Mouse (Mus musculus): ENCODE results near the gene Cd3d. TPM values are rescaled to one million over a fixed set of nuclear protein-coding genes. Genes with fewer than 3 reads are reported as not detected.

Cd3d gene
- polyA plus RNA-seq, 1 experiment from 2014 or later, result not detected

- Histone ChIP-seq H3K9me3 (ENCODE audit: low read length) (no peaks in the 10 kb centered on the region), H3K9ac (replicated peaks; ENCODE audit: low read length) (no peak overlapping the region), H3K4me1 (ENCODE audit: insufficient read depth, low read length) (no peaks in the 10 kb centered on the region), H3K27ac (ENCODE audit: low read length) (no peak overlapping the region), H3K4me3 (ENCODE audit: low read length) (no peak overlapping the region), H3K4me2 (replicated peaks; ENCODE audit: low read depth, low read length) (no peak overlapping the region), H3K27me3 (ENCODE audit: insufficient read depth, low read length) (no peaks in the 10 kb centered on the region), H3K36me3 (ENCODE audit: insufficient read depth, low read length) (no peaks in the 10 kb centered on the region)
- WGBS, result 60% methylated on average over 3 of the region's 3 CpGs
- no peak for ATAC-seq (ENCODE audit: low FRiP score, low TSS enrichment)
Measured at GRCm38 (mm10) chr9:45000249-45000648, 18.7 kb downstream of the Cd3d start.

GRCm38 (mm10) chr9:45007404-45007803 lies 25.8 kb downstream of the Cd3d start:
- Histone ChIP-seq H3K4me3 (ENCODE audit: low read length) (no peak overlapping the region), H3K27ac (ENCODE audit: low read length) (no peak overlapping the region), H3K4me1 (ENCODE audit: insufficient read depth, low read length) (no peaks in the 10 kb centered on the region), H3K36me3 (ENCODE audit: insufficient read depth, low read length) (no peaks in the 10 kb centered on the region), H3K4me2 (replicated peaks; ENCODE audit: low read depth, low read length) (no peak overlapping the region), H3K27me3 (ENCODE audit: insufficient read depth, low read length) (no peaks in the 10 kb centered on the region), H3K9ac (replicated peaks; ENCODE audit: low read length) (no peak overlapping the region), H3K9me3 (ENCODE audit: low read length) (no peaks in the 10 kb centered on the region)
- no peak for ATAC-seq (ENCODE audit: low FRiP score, low TSS enrichment)
- 74% methylated on average over 12 of the region's 12 CpGs for WGBS

DNA sequence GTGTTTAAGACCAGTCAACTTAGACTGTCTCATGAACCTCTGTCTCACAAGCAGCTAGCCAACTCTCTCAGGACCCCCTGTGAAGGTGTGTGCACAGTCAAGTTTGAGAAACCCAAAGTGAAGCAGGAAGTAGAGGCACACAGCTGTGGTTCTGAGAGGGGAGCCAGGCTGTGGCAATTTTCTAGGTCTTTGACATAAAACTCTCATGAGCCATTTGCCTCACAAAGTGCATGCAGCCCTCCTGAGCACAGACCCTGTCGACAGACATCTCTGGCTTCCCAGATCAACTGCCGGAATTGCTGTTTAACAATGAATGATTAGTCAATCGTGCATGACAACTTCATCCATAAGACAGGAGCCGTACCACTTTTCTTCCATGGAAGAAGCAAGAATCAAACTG lies 26.8 kb downstream of the Cd3d start:
- no peaks in the 10 kb centered on the region for H3K27me3 ChIP-seq (ENCODE audit: insufficient read depth, low read length)
- H3K9ac ChIP-seq (replicated peaks; ENCODE audit: low read length), result no peak overlapping the region
- H3K4me1 ChIP-seq (ENCODE audit: insufficient read depth, low read length), result no peaks in the 10 kb centered on the region
- no peak for ATAC-seq (ENCODE audit: low FRiP score, low TSS enrichment)
- WGBS, result 78% methylated on average over 4 of the region's 4 CpGs
- no peak overlapping the region for H3K4me2 ChIP-seq (replicated peaks; ENCODE audit: low read depth, low read length)
- H3K9me3 ChIP-seq (ENCODE audit: low read length), result no peaks in the 10 kb centered on the region
- no peak overlapping the region for H3K27ac ChIP-seq (ENCODE audit: low read length)
- no peaks in the 10 kb centered on the region for H3K36me3 ChIP-seq (ENCODE audit: insufficient read depth, low read length)
- H3K4me3 ChIP-seq (ENCODE audit: low read length), result no peak overlapping the region

- Histone ChIP-seq H3K9me3 (ENCODE audit: low read length) (no peaks in the 10 kb centered on the region), H3K4me3 (ENCODE audit: low read length) (no peak within 1 kb of the TSS), H3K36me3 (ENCODE audit: insufficient read depth, low read length) (no peaks in the 10 kb centered on the region), H3K9ac (replicated peaks; ENCODE audit: low read length) (no peak within 1 kb of the TSS), H3K27ac (ENCODE audit: low read length) (no peak within 1 kb of the TSS), H3K4me1 (ENCODE audit: insufficient read depth, low read length) (no peaks in the 10 kb centered on the region), H3K27me3 (ENCODE audit: insufficient read depth, low read length) (no peaks in the 10 kb centered on the region), H3K4me2 (replicated peaks; ENCODE audit: low read depth, low read length) (no peak within 1 kb of the TSS)
- no peak for ATAC-seq (ENCODE audit: low FRiP score, low TSS enrichment)
- 84% methylated on average over 19 of the region's 19 CpGs for WGBS
Measured at GRCm38 (mm10) chr9:45009180-45010078, 27.8 kb downstream of the Cd3d start, which contains the start of gene Cd3e. Gene Cd3e (minus strand): TSS chr9:45009627.

DNA sequence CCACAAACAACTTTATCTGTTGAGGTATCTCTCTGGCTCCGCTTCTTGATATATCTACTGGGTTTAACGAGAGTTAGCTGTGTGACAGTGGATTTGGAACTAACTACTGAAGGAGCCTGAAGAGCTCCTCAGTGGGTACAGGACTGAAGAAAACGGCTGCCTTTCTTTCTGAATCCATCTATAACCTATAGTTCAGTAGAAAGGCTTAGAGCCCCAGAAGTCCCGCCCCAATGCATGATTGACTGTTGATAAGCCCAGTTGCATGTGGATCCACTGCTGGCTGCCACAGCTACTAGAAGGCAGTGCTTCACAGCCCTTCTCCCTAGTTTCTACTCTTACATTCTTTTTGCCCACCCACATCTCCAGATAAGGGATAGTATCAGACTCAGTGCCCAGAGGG lies 28.9 kb downstream of the Cd3d start:
- Histone ChIP-seq H3K4me2 (replicated peaks; ENCODE audit: low read depth, low read length) (no peak overlapping the region), H3K4me3 (ENCODE audit: low read length) (no peak overlapping the region), H3K27ac (ENCODE audit: low read length) (no peak overlapping the region), H3K27me3 (ENCODE audit: insufficient read depth, low read length) (no peaks in the 10 kb centered on the region), H3K36me3 (ENCODE audit: insufficient read depth, low read length) (no peaks in the 10 kb centered on the region), H3K4me1 (ENCODE audit: insufficient read depth, low read length) (no peaks in the 10 kb centered on the region), H3K9ac (replicated peaks; ENCODE audit: low read length) (no peak overlapping the region), H3K9me3 (ENCODE audit: low read length) (no peaks in the 10 kb centered on the region)
- WGBS, result 69% methylated on average over 4 of the region's 4 CpGs
- no peak for ATAC-seq (ENCODE audit: low FRiP score, low TSS enrichment)

- no peaks in the 10 kb centered on the region for H3K27me3 ChIP-seq (ENCODE audit: insufficient read depth, low read length)
- H3K4me1 ChIP-seq (ENCODE audit: insufficient read depth, low read length), result no peaks in the 10 kb centered on the region
- no peak for ATAC-seq (ENCODE audit: low FRiP score, low TSS enrichment)
- no peak overlapping the region for H3K27ac ChIP-seq (ENCODE audit: low read length)
- no peak overlapping the region for H3K9ac ChIP-seq (replicated peaks; ENCODE audit: low read length)
- no peak overlapping the region for H3K4me2 ChIP-seq (replicated peaks; ENCODE audit: low read depth, low read length)
- H3K4me3 ChIP-seq (ENCODE audit: low read length), result no peak overlapping the region
- no peaks in the 10 kb centered on the region for H3K36me3 ChIP-seq (ENCODE audit: insufficient read depth, low read length)
- WGBS, result 39% methylated on average over 6 of the region's 6 CpGs
- no peaks in the 10 kb centered on the region for H3K9me3 ChIP-seq (ENCODE audit: low read length)
Measured at GRCm38 (mm10) chr9:45011291-45011690, 29.7 kb downstream of the Cd3d start.

DNA sequence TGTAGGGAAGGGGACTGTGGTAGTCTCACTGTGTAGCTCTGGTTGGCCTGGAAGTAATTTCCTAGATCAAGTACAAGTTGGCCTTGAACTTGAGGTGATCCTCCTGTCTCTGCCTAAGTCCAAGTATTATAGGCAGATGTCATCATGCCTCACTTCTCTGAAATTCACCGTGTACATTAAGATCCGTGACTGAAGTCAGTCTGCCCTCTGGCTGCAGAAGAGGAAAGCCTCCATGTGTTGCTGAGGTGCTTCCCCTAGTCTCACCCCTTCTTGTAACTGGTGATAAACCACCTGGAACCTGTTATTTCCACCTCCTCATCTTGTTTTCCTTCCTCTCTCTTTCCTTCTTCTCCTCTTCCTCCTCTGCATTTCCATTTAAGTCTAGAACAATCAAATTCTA lies 33.3 kb downstream of the Cd3d start:
- H3K4me1 ChIP-seq (ENCODE audit: insufficient read depth, low read length), result no peaks in the 10 kb centered on the region
- H3K4me2 ChIP-seq (replicated peaks; ENCODE audit: low read depth, low read length), result no peak overlapping the region
- no peaks in the 10 kb centered on the region for H3K27me3 ChIP-seq (ENCODE audit: insufficient read depth, low read length)
- no peak overlapping the region for H3K4me3 ChIP-seq (ENCODE audit: low read length)
- H3K9me3 ChIP-seq (ENCODE audit: low read length), result no peaks in the 10 kb centered on the region
- ATAC-seq (ENCODE audit: low FRiP score, low TSS enrichment), result no peak
- no peak overlapping the region for H3K27ac ChIP-seq (ENCODE audit: low read length)
- WGBS, result 47% methylated on average over 2 of the region's 2 CpGs
- no peak overlapping the region for H3K9ac ChIP-seq (replicated peaks; ENCODE audit: low read length)
- H3K36me3 ChIP-seq (ENCODE audit: insufficient read depth, low read length), result no peaks in the 10 kb centered on the region

DNA sequence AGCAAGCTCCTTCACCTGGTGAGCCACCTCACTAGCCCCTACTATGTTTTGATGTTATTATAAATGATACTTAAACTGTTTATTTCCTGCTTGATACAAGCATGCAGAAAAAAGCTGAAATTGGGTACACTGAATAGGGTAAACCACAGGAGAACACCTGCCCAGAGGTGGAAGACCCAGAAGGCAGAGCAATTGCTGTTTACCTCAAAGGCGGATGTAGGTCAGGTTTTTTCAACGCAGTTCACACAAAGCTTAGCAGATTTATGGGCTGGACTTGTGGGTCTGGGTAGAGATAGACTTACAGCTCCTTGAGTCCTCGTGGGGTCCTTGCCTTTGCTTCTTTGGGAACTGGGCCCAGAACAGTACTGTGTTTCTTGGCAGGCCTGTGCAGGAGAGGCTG lies 34.3 kb downstream of the Cd3d start:
- Histone ChIP-seq H3K27ac (ENCODE audit: low read length) (no peak overlapping the region), H3K4me1 (ENCODE audit: insufficient read depth, low read length) (no peaks in the 10 kb centered on the region), H3K36me3 (ENCODE audit: insufficient read depth, low read length) (no peaks in the 10 kb centered on the region), H3K4me2 (replicated peaks; ENCODE audit: low read depth, low read length) (no peak overlapping the region), H3K27me3 (ENCODE audit: insufficient read depth, low read length) (no peaks in the 10 kb centered on the region), H3K4me3 (ENCODE audit: low read length) (no peak overlapping the region), H3K9ac (replicated peaks; ENCODE audit: low read length) (no peak overlapping the region), H3K9me3 (ENCODE audit: low read length) (no peaks in the 10 kb centered on the region)
- ATAC-seq (ENCODE audit: low FRiP score, low TSS enrichment), result no peak
- 42% methylated on average over 3 of the region's 3 CpGs for WGBS

DNA sequence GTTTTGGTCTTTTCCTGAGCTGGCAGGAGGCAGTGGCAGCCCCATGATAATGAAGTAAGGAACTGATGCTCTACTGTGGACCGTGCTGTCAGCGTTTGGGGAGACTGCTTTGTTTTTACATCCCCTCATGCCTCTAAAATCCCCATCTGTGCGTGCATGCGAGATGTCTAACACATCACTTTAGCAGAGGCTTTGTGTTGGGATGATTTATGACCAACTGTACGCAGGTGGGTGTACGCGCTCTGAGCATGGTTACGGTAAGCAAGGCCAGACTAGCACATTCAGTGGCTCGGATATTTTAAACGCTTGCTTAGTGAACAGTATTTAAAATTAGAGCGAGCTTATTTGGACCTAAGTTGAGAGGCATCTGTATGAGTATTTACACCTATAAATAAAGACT lies 36.4 kb downstream of the Cd3d start:
- 73% methylated on average over 11 of the region's 11 CpGs for WGBS
- Histone ChIP-seq H3K27me3 (ENCODE audit: insufficient read depth, low read length) (no peaks in the 10 kb centered on the region), H3K4me2 (replicated peaks; ENCODE audit: low read depth, low read length) (no peak overlapping the region), H3K27ac (ENCODE audit: low read length) (no peak overlapping the region), H3K4me1 (ENCODE audit: insufficient read depth, low read length) (no peaks in the 10 kb centered on the region), H3K9ac (replicated peaks; ENCODE audit: low read length) (no peak overlapping the region), H3K9me3 (ENCODE audit: low read length) (no peaks in the 10 kb centered on the region), H3K36me3 (ENCODE audit: insufficient read depth, low read length) (no peaks in the 10 kb centered on the region), H3K4me3 (ENCODE audit: low read length) (no peak overlapping the region)
- ATAC-seq (ENCODE audit: low FRiP score, low TSS enrichment), result no peak

- ATAC-seq (ENCODE audit: low FRiP score, low TSS enrichment), result no peak
- no peaks in the 10 kb centered on the region for H3K4me1 ChIP-seq (ENCODE audit: insufficient read depth, low read length)
- H3K36me3 ChIP-seq (ENCODE audit: insufficient read depth, low read length), result no peaks in the 10 kb centered on the region
- H3K4me2 ChIP-seq (replicated peaks; ENCODE audit: low read depth, low read length), result no peak overlapping the region
- no peaks in the 10 kb centered on the region for H3K27me3 ChIP-seq (ENCODE audit: insufficient read depth, low read length)
- H3K27ac ChIP-seq (ENCODE audit: low read length), result no peak overlapping the region
- H3K4me3 ChIP-seq (ENCODE audit: low read length), result no peak overlapping the region
- no peaks in the 10 kb centered on the region for H3K9me3 ChIP-seq (ENCODE audit: low read length)
- no peak overlapping the region for H3K9ac ChIP-seq (replicated peaks; ENCODE audit: low read length)
- 12% methylated on average over 3 of the region's 3 CpGs for WGBS
Measured at GRCm38 (mm10) chr9:45022800-45023199, 41.2 kb downstream of the Cd3d start.

All from kidney, embryonic 16.5 days (tissue).